Mouse (Mus musculus) ES-E14 (cell line): ENCODE results near the gene Ptprm.

ENCODE experiments used
- CHD2 ChIP-seq: IDR thresholded peaks from 2 replicates; pipeline ENCODE4 v1.6.1; 2014; ENCODE audit warnings: mild to moderate bottlenecking, low read depth, low read length, inconsistent platforms
- HCFC1 ChIP-seq: IDR thresholded peaks from 2 replicates; pipeline ENCODE4 v1.6.1; 2012; ENCODE audit warnings: low read length, inconsistent platforms, borderline replicate concordance; ENCODE audit not compliant: insufficient read depth
- ZC3H11A ChIP-seq: IDR thresholded peaks from 2 replicates; pipeline ENCODE4 v1.6.1; 2012; ENCODE audit warnings: low read depth, mild to moderate bottlenecking, inconsistent platforms, low read length, borderline replicate concordance

- TF ChIP-seq CHD2, result no peak
- no peak for TF ChIP-seq HCFC1
- TF ChIP-seq ZC3H11A, result no peak
Observed at GRCm38 (mm10) chr17:67125596-67125995, 228.7 kb downstream of the Ptprm start.
